Mouse (Mus musculus): ENCODE measurements around the gene Lin9. TPM values are rescaled to one million over a fixed set of nuclear protein-coding genes. Genes with fewer than 3 reads are reported as not detected.

The Lin9 gene
- polyA plus RNA-seq, 1 experiment, result 3.8 TPM

GRCm38 (mm10) chr1:180707368-180707767 lies 66.4 kb downstream of the Lin9 start:
- no peaks in the 10 kb centered on the region for H3K36me3 ChIP-seq (ENCODE audit: control insufficient read depth, insufficient read depth, low read length)
- H3K27me3 ChIP-seq (ENCODE audit: control insufficient read depth, insufficient read depth, low read length), result no peaks in the 10 kb centered on the region
- TF ChIP-seq CTCF (IDR thresholded peaks at IDR 0.05; ENCODE audit: extremely low read depth, insufficient read depth, insufficient read length, insufficient replicate concordance) (no peak), POLR2A (IDR thresholded peaks at IDR 0.05; ENCODE audit: low read depth, low read length) (no peak)
- no peaks in the 10 kb centered on the region; the same call in 1 of the 2 replicates for H3K4me1 ChIP-seq (ENCODE audit: control insufficient read depth, insufficient read depth, insufficient read length)
- H3K4me3 ChIP-seq (ENCODE audit: extremely low read depth, insufficient read depth, insufficient read length), result no peak overlapping the region
- WGBS, result 32% methylated on average over 3 of the region's 3 CpGs
- DNase-seq (ENCODE audit: low read depth in 1 of 2, low spot score in 2 of 2), result no peak
- H3K27ac ChIP-seq (ENCODE audit: insufficient read depth, low read length), result no peak overlapping the region

GRCm38 (mm10) chr1:180707813-180708212 lies 66.9 kb downstream of the Lin9 start:
- no peaks in the 10 kb centered on the region for H3K36me3 ChIP-seq (ENCODE audit: control insufficient read depth, insufficient read depth, low read length)
- 68% methylated on average over 3 of the region's 3 CpGs for WGBS

GRCm38 (mm10) chr1:180708935-180709776 lies 68.2 kb downstream of the Lin9 start:
- Histone ChIP-seq H3K4me1 (ENCODE audit: control insufficient read depth, insufficient read depth, insufficient read length) (no peaks in the 10 kb centered on the region; the same call in 1 of the 2 replicates), H3K27me3 (ENCODE audit: control insufficient read depth, insufficient read depth, low read length) (no peaks in the 10 kb centered on the region), H3K27ac (ENCODE audit: insufficient read depth, low read length) (no peak overlapping the region), H3K4me3 (ENCODE audit: extremely low read depth, insufficient read depth, insufficient read length) (no peak overlapping the region), H3K36me3 (ENCODE audit: control insufficient read depth, insufficient read depth, low read length) (no peaks in the 10 kb centered on the region)
- 78% methylated on average over 14 of the region's 14 CpGs for WGBS
- TF ChIP-seq CTCF (IDR thresholded peaks at IDR 0.05; ENCODE audit: extremely low read depth, insufficient read depth, insufficient read length, insufficient replicate concordance), result no peak
- DNase-seq (ENCODE audit: low read depth in 1 of 2, low spot score in 2 of 2), result no peak

More at GRCm38 (mm10) chr1:180707813-180708212, 66.9 kb downstream of the Lin9 start:
- TF ChIP-seq POLR2A (IDR thresholded peaks at IDR 0.05; ENCODE audit: low read depth, low read length), result no peak
- no peak for TF ChIP-seq CTCF (IDR thresholded peaks at IDR 0.05; ENCODE audit: extremely low read depth, insufficient read depth, insufficient read length, insufficient replicate concordance)
- no peak overlapping the region for H3K27ac ChIP-seq (ENCODE audit: insufficient read depth, low read length)
- no peak overlapping the region for H3K4me3 ChIP-seq (ENCODE audit: extremely low read depth, insufficient read depth, insufficient read length)
- H3K4me1 ChIP-seq (ENCODE audit: control insufficient read depth, insufficient read depth, insufficient read length), result no peaks in the 10 kb centered on the region; the same call in 1 of the 2 replicates
- no peaks in the 10 kb centered on the region for H3K27me3 ChIP-seq (ENCODE audit: control insufficient read depth, insufficient read depth, low read length)
- DNase-seq (ENCODE audit: low read depth in 1 of 2, low spot score in 2 of 2), result no peak

GRCm38 (mm10) chr1:180718756-180719155 lies 77.8 kb downstream of the Lin9 start:
- Histone ChIP-seq H3K27me3 (ENCODE audit: control insufficient read depth, insufficient read depth, low read length) (no peaks in the 10 kb centered on the region), H3K4me1 (ENCODE audit: control insufficient read depth, insufficient read depth, insufficient read length) (no peaks in the 10 kb centered on the region; the same call in 1 of the 2 replicates), H3K27ac (ENCODE audit: insufficient read depth, low read length) (no peak overlapping the region), H3K4me3 (ENCODE audit: extremely low read depth, insufficient read depth, insufficient read length) (no peak overlapping the region), H3K36me3 (ENCODE audit: control insufficient read depth, insufficient read depth, low read length) (no peaks in the 10 kb centered on the region)
- 38% methylated on average over 5 of the region's 5 CpGs for WGBS
- DNase-seq (ENCODE audit: low read depth in 1 of 2, low spot score in 2 of 2), result no peak
- TF ChIP-seq POLR2A (IDR thresholded peaks at IDR 0.05; ENCODE audit: low read depth, low read length), result no peak
- TF ChIP-seq CTCF (IDR thresholded peaks at IDR 0.05; ENCODE audit: extremely low read depth, insufficient read depth, insufficient read length, insufficient replicate concordance), result no peak

GRCm38 (mm10) chr1:180719483-180719882 lies 78.5 kb downstream of the Lin9 start:
- no peaks in the 10 kb centered on the region for H3K36me3 ChIP-seq (ENCODE audit: control insufficient read depth, insufficient read depth, low read length)
- no peak overlapping the region for H3K27ac ChIP-seq (ENCODE audit: insufficient read depth, low read length)
- H3K4me1 ChIP-seq (ENCODE audit: control insufficient read depth, insufficient read depth, insufficient read length), result no peaks in the 10 kb centered on the region; the same call in 1 of the 2 replicates
- TF ChIP-seq CTCF (IDR thresholded peaks at IDR 0.05; ENCODE audit: extremely low read depth, insufficient read depth, insufficient read length, insufficient replicate concordance) (no peak), POLR2A (IDR thresholded peaks at IDR 0.05; ENCODE audit: low read depth, low read length) (no peak)
- H3K4me3 ChIP-seq (ENCODE audit: extremely low read depth, insufficient read depth, insufficient read length), result no peak overlapping the region
- no peaks in the 10 kb centered on the region for H3K27me3 ChIP-seq (ENCODE audit: control insufficient read depth, insufficient read depth, low read length)
- WGBS, result 87% methylated on average over 6 of the region's 6 CpGs
- no peak for DNase-seq (ENCODE audit: low read depth in 1 of 2, low spot score in 2 of 2)

- Histone ChIP-seq H3K4me1 (ENCODE audit: control insufficient read depth, insufficient read depth, insufficient read length) (peaks cover 3% of the 10 kb centered on the region; the same call in 1 of the 2 replicates), H3K27ac (ENCODE audit: insufficient read depth, low read length) (no peak overlapping the region), H3K27me3 (ENCODE audit: control insufficient read depth, insufficient read depth, low read length) (no peaks in the 10 kb centered on the region), H3K36me3 (ENCODE audit: control insufficient read depth, insufficient read depth, low read length) (no peaks in the 10 kb centered on the region), H3K4me3 (ENCODE audit: extremely low read depth, insufficient read depth, insufficient read length) (no peak overlapping the region)
- DNase-seq (ENCODE audit: low read depth in 1 of 2, low spot score in 2 of 2), result peak; percentile 43 to 75
- 49% methylated on average over 5 of the region's 5 CpGs for WGBS
- no peak for TF ChIP-seq POLR2A (IDR thresholded peaks at IDR 0.05; ENCODE audit: low read depth, low read length)
- TF ChIP-seq CTCF (IDR thresholded peaks at IDR 0.05; ENCODE audit: extremely low read depth, insufficient read depth, insufficient read length, insufficient replicate concordance), result peak; percentile 94; the same call in 1 of the 2 replicates
These were observed 79.2 kb downstream of the Lin9 start for GRCm38 (mm10) chr1:180719951-180720689.
